Mouse (Mus musculus) limb, embryonic 11.5 days (tissue): Measurements from ENCODE around the gene Prss35. TPM values are rescaled to one million over a fixed set of nuclear protein-coding genes. Genes with fewer than 3 reads are reported as not detected.

Source experiments
- ATAC-seq: fragments of 200-750 bp; cut with Nextera tagmentation; 2 replicates; pipeline ENCODE4 v1.8.0; 2017; ENCODE audit warnings: low read depth; ENCODE audit not compliant: insufficient number of reproducible peaks, low FRiP score, low TSS enrichment
- DNase-seq: peaks from one replicate; pipeline ENCODE4 v3.0.0-alpha.2; 2015; ENCODE audit warnings: low spot score
- H3K27ac ChIP-seq: fragments of 300-500 bp; sonication (generic); replicated peaks from 2 replicates; pipeline ENCODE4 v1.5.1; 2014; ENCODE audit warnings: low read depth, mild to moderate bottlenecking, low read length
- H3K27me3 ChIP-seq: fragments of 300-500 bp; sonication (generic); 2 replicates; pipeline ENCODE4 v1.6.1; 2014; ENCODE audit warnings: mild to moderate bottlenecking, low read length, mixed read lengths; ENCODE audit not compliant: control insufficient read depth, insufficient read depth
- H3K36me3 ChIP-seq: fragments of 300-500 bp; sonication (generic); 2 replicates; pipeline ENCODE4 v1.6.1; 2014; ENCODE audit warnings: mild to moderate bottlenecking, low read length, moderate library complexity, mixed read lengths; ENCODE audit not compliant: control insufficient read depth, insufficient read depth
- H3K4me1 ChIP-seq: fragments of 300-500 bp; sonication (generic); 2 replicates; pipeline ENCODE4 v1.6.1; 2014; ENCODE audit warnings: low read length, mixed read lengths; ENCODE audit not compliant: control insufficient read depth, insufficient read depth
- H3K4me2 ChIP-seq: fragments of 300-500 bp; sonication (generic); 2 replicates; pipeline ENCODE4 v1.6.1; 2014; ENCODE audit warnings: low read depth, mild to moderate bottlenecking, moderate library complexity; ENCODE audit not compliant: severe bottlenecking
- H3K4me3 ChIP-seq: fragments of 300-500 bp; sonication (generic); 2 replicates; pipeline ENCODE4 v1.5.1; 2014; ENCODE audit warnings: low read depth, low read length
- H3K9ac ChIP-seq: fragments of 300-500 bp; sonication (generic); 2 replicates; pipeline ENCODE4 v1.6.1; 2014; ENCODE audit warnings: mild to moderate bottlenecking, low read length
- H3K9me3 ChIP-seq: fragments of 300-500 bp; sonication (generic); 2 replicates; pipeline ENCODE4 v1.6.1; 2016; ENCODE audit warnings: low read length; ENCODE audit not compliant: control insufficient read depth
- WGBS: fragments of 180-500 bp; shearing (Covaris S2); extraction: QIAGEN DNeasy Blood & Tissue Kit; methylation state at CpG from one replicate; pipeline ENCODE4 v1.1.7; 2014; 5-methylcytosine and 5-hydroxymethylcytosine counted together
- polyA plus RNA-seq: library from polyadenylated mRNA; unstranded; fragments of >200 nt; fragmentation: Nextera tagmentation; extraction: Ambion mirVana; gene quantifications from 2 replicates; pipeline ENCODE4 v1.2.1, GENCODE M21; 2014

Prss35 gene
- polyA plus RNA-seq, 1 experiment from 2014 or later, result 4.5 TPM

DNA sequence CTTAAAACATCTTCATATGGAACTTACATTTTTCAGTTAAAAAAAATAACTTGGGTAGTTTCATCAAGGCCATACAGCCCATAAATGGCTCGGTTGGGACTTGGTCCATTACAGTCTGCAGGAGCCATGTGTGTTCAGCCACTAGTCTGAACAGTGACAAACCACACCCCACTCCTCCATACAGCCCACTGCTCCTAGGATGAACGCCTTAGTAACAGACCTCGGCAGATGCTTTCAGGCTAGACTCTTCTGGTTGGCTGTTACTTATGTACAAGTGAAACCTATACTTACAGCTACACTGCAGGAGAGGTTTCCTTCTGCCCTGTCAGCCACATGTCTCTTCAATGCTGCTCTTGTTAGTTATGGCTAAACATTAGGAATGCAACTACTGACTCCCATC lies 51.8 kb downstream of the Prss35 start:
- Histone ChIP-seq H3K27me3 (no peaks in the 10 kb centered on the region), H3K4me3 (no peak overlapping the region), H3K36me3 (no peaks in the 10 kb centered on the region), H3K27ac (no peak overlapping the region), H3K4me2 (no peak overlapping the region), H3K9me3 (no peaks in the 10 kb centered on the region), H3K4me1 (no peaks in the 10 kb centered on the region), H3K9ac (no peak overlapping the region)
- no peak for ATAC-seq
- DNase-seq, result no peak
- 66% methylated on average over 3 of the region's 3 CpGs for WGBS

- no peak overlapping the region for H3K9ac ChIP-seq
- no peaks in the 10 kb centered on the region for H3K27me3 ChIP-seq
- WGBS, result 88% methylated on average over 4 of the region's 4 CpGs
- H3K27ac ChIP-seq, result no peak overlapping the region
- H3K4me3 ChIP-seq, result no peak overlapping the region
- no peaks in the 10 kb centered on the region for H3K4me1 ChIP-seq
- no peak overlapping the region for H3K4me2 ChIP-seq
- no peak for ATAC-seq
- no peaks in the 10 kb centered on the region for H3K9me3 ChIP-seq
- DNase-seq, result no peak
- no peaks in the 10 kb centered on the region for H3K36me3 ChIP-seq
Observed at GRCm38 (mm10) chr9:86797553-86797952, 54.1 kb downstream of the Prss35 start.

GRCm38 (mm10) chr9:86798129-86798528 lies 54.7 kb downstream of the Prss35 start:
- H3K4me1 ChIP-seq, result no peaks in the 10 kb centered on the region
- WGBS, result 90% methylated on average over 5 of the region's 5 CpGs

GRCm38 (mm10) chr9:86798686-86799085 lies 55.2 kb downstream of the Prss35 start:
- ATAC-seq (no peak), DNase-seq (no peak)
- WGBS, result 45% methylated on average over 7 of the region's 7 CpGs
- Histone ChIP-seq H3K27me3 (no peaks in the 10 kb centered on the region), H3K9me3 (no peaks in the 10 kb centered on the region), H3K4me2 (no peak overlapping the region), H3K27ac (no peak overlapping the region), H3K9ac (no peak overlapping the region), H3K4me3 (no peak overlapping the region), H3K4me1 (no peaks in the 10 kb centered on the region), H3K36me3 (no peaks in the 10 kb centered on the region)

More at GRCm38 (mm10) chr9:86798129-86798528, 54.7 kb downstream of the Prss35 start:
- no peaks in the 10 kb centered on the region for H3K9me3 ChIP-seq
- ATAC-seq (no peak), DNase-seq (no peak)
- no peak overlapping the region for H3K9ac ChIP-seq
- H3K36me3 ChIP-seq, result no peaks in the 10 kb centered on the region
- no peak overlapping the region for H3K27ac ChIP-seq
- H3K4me3 ChIP-seq, result no peak overlapping the region
- H3K4me2 ChIP-seq, result no peak overlapping the region
- no peaks in the 10 kb centered on the region for H3K27me3 ChIP-seq

GRCm38 (mm10) chr9:86799099-86799498 lies 55.6 kb downstream of the Prss35 start:
- H3K4me1 ChIP-seq, result no peaks in the 10 kb centered on the region
- H3K9ac ChIP-seq, result no peak overlapping the region
- DNase-seq (no peak), ATAC-seq (no peak)
- no peak overlapping the region for H3K27ac ChIP-seq
- 49% methylated on average over 7 of the region's 7 CpGs for WGBS
- H3K4me2 ChIP-seq, result no peak overlapping the region
- H3K36me3 ChIP-seq, result no peaks in the 10 kb centered on the region
- H3K27me3 ChIP-seq, result no peaks in the 10 kb centered on the region
- H3K4me3 ChIP-seq, result no peak overlapping the region
- no peaks in the 10 kb centered on the region for H3K9me3 ChIP-seq

DNA sequence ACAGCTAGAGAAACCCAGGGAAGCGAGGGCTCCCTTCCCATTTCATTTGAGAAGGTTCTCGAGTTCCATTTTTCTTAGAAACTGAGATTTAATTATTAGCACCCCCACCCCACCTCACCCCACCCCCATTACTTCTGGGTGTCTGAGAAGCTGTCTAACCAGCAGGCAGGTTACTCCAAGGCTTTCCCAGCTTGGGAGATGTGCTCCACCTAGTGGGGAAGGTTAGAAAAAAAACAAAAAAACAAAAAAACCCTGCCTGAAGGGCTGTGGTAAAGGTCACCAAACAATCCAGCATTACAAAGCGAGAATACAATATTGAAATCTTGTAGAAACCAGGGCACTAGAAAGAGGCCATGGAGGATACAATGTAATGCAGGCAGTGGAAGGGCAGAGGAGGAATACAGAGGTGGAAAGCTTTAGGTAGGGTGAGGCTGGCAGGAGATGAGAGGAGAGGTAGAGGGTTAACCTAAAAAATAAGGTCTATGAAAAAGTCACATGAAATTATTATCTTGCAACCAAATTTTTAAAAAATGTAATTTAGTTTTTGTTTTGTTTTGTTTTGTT lies 57.2 kb downstream of the Prss35 start:
- no peak for ATAC-seq
- Histone ChIP-seq H3K9me3 (no peaks in the 10 kb centered on the region), H3K9ac (no peak overlapping the region), H3K4me3 (no peak overlapping the region), H3K27me3 (no peaks in the 10 kb centered on the region), H3K4me2 (no peak overlapping the region), H3K4me1 (no peaks in the 10 kb centered on the region), H3K36me3 (no peaks in the 10 kb centered on the region), H3K27ac (no peak overlapping the region)
- DNase-seq, result peak; percentile 38
- 24% methylated on average over 3 of the region's 3 CpGs for WGBS

Other genes with a start within 250 kb of the Prss35 start
- gene Pgm3, start 171.8 kb upstream of the Prss35 start, polyA plus RNA-seq, result 30.0 and 31.9 TPM in 2 replicates
- 1.5 and 2.2 TPM in 2 replicates for gene Rwdd2a, start 171.7 kb upstream of the Prss35 start, polyA plus RNA-seq
- 10.0 and 11.4 TPM in 2 replicates for gene Me1, start 47.7 kb upstream of the Prss35 start, polyA plus RNA-seq
- gene Snap91, start 137.0 kb downstream of the Prss35 start, polyA plus RNA-seq, result 3.4 and 3.7 TPM in 2 replicates